Mouse (Mus musculus) liver, postnatal 0 days (tissue): ENCODE measurements around the gene Prss27.

ENCODE experiments used
- CTCF ChIP-seq: sonication (generic); IDR thresholded peaks from 2 replicates; pipeline ENCODE4 v1.5.1; 2016; ENCODE audit warnings: antibody characterized with exemption, low read depth
- EP300 ChIP-seq: IDR thresholded peaks from 2 replicates; pipeline ENCODE4 v1.6.1; 2016; ENCODE audit warnings: antibody characterized with exemption, low read depth, mild to moderate bottlenecking

- TF ChIP-seq EP300 (no peak), CTCF (peak; percentile 20; the same call in 1 of the 2 replicates)
Observed at GRCm38 (mm10) chr17:24009617-24010016, 28.3 kb upstream of the Prss27 start.
